Mouse (Mus musculus) olfactory bulb, adult 2 months (tissue): Measurements from ENCODE around the gene Nthl1. TPM values are rescaled to one million over a fixed set of nuclear protein-coding genes. Genes with fewer than 3 reads are reported as not detected.
"Not testable (repeated sequence)": the region's sequence is repeated elsewhere in the genome, so short reads cannot be mapped to it uniquely, and the experiment has no call there.

Experiments used
- H3K27ac ChIP-seq: fragments of 200-500 bp; 2 replicates; pipeline ENCODE4 v1.5.1; 2012; ENCODE audit warnings: low read depth, low read length; ENCODE audit not compliant: insufficient read depth
- H3K4me1 ChIP-seq: fragments of 200-500 bp; 2 replicates; pipeline ENCODE4 v1.6.1; 2012; ENCODE audit warnings: low read length; ENCODE audit not compliant: control insufficient read depth, insufficient read depth
- H3K4me3 ChIP-seq: fragments of 200-500 bp; 2 replicates; pipeline ENCODE4 v1.5.1; 2012; ENCODE audit warnings: mild to moderate bottlenecking, low read depth, low read length, moderate library complexity; ENCODE audit not compliant: insufficient read depth
- CTCF ChIP-seq: fragments of 200-500 bp; IDR thresholded peaks from 2 replicates; pipeline ENCODE4 v1.5.1; 2012; ENCODE audit warnings: low read depth, mild to moderate bottlenecking, low read length, moderate library complexity; ENCODE audit not compliant: insufficient read depth
- POLR2A ChIP-seq: fragments of 200-500 bp; IDR thresholded peaks from 2 replicates; pipeline ENCODE4 v1.6.1; 2012; ENCODE audit warnings: mild to moderate bottlenecking, low read depth, low read length, moderate library complexity; ENCODE audit not compliant: insufficient read depth
- WGBS: fragments of 180-500 bp; shearing (Covaris S2); methylation state at CpG from one replicate; pipeline ENCODE4 v1.1.7; 2018; 5-methylcytosine and 5-hydroxymethylcytosine counted together
- polyA plus RNA-seq: library from polyadenylated mRNA; stranded (reverse); fragments of >200 nt; gene quantifications from 2 replicates; pipeline ENCODE4 v1.2.4, GENCODE M21; 2012; ENCODE audit warnings: low replicate concordance; ENCODE audit not compliant: missing spikeins, insufficient read depth, insufficient read length

Gene Nthl1
- polyA plus RNA-seq, 1 experiment, result not detected

DNA sequence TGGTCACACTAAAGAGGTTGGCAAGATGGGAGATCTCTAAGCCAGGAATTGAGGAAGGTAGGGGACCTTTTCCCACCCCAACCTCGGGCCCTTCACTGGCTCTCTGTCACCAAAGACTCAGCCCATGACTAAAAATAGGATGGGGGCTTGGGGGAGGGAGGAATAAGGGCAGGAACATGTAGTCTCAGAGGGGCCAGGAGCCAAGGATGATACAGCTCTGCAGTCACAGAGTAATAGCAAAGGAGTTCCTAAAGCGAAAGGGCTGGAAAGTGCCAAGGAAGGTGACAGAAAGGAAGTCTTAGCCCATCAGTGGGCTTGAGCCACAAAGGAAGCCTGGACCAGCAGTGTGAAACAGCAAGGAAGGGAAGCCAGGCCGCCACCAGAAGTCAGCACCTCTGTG, 19.4 kb downstream of the Nthl1 start:
- H3K27ac ChIP-seq, result no peak overlapping the region
- peaks cover 29% of the 10 kb centered on the region for H3K4me1 ChIP-seq
- no peak for TF ChIP-seq POLR2A
- TF ChIP-seq CTCF, result no peak
- no peak overlapping the region for H3K4me3 ChIP-seq
- WGBS, result 80% methylated on average over 3 of the region's 3 CpGs

DNA sequence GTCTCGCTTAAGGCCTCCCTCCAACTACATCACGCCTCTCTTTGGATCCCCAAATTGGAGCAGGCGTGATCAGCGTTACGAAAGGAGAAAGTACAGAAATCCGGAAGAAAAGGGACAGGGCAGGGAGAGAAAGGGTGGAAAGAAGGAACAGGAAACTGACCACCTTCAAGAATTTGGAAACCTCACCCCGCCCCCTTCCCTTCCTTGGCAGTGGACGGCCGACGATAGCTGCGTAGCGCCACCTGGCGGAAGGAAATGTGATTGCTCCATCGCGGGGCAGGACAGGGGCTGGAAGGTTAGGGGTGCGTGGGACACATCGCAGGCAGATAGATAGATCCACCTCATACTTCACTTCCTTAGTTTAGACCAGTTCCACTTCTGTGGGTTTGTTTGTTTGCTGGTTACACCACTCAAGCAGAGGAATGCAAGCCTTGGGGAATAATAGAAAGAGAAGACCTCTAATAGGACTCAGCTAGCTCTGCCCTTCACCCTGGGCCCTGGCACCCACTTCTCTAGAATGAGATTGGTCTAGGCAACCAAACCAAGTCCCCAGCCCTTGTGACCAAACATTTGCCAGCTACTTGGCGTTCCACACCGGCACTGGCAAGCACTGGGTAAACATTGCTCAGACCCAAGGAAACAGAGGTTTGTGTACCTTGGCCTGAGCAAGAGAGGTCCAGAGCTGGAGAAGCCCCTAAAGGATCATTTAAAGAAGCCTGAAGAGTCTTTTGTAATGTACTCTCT, 21.7 kb downstream of the Nthl1 start:
- H3K4me3 ChIP-seq, result peak overlapping the region; percentile 14
- WGBS, result 3% methylated on average over 19 of the region's 19 CpGs
- TF ChIP-seq CTCF (peak; percentile 94), POLR2A (no peak)
- no peak overlapping the region for H3K27ac ChIP-seq
- peaks cover 24% of the 10 kb centered on the region for H3K4me1 ChIP-seq

DNA sequence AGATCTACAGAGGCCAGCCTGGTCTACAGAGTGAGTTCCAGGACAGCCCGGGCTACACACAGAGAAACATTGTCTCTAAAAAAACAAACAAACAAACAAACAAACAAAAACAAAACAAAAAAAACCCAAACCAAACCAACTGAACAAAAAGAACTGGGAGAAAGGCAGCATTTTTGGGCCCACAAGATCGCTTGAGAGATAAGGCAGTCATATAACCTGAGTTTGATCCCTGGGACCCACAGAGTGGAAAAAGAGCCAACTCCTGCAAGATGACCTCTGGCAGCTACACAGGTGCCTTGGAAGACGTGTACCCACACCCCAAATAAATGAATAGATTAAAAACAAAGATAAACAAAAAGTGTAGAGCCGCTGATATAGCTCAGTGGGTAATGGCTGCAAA, 22.5 kb downstream of the Nthl1 start:
- H3K4me1 ChIP-seq, result peaks cover 23% of the 10 kb centered on the region
- no peak overlapping the region for H3K4me3 ChIP-seq
- TF ChIP-seq POLR2A, result no peak
- no peak for TF ChIP-seq CTCF
- no peak overlapping the region for H3K27ac ChIP-seq
- 83% methylated on average over 4 of the region's 4 CpGs for WGBS

DNA sequence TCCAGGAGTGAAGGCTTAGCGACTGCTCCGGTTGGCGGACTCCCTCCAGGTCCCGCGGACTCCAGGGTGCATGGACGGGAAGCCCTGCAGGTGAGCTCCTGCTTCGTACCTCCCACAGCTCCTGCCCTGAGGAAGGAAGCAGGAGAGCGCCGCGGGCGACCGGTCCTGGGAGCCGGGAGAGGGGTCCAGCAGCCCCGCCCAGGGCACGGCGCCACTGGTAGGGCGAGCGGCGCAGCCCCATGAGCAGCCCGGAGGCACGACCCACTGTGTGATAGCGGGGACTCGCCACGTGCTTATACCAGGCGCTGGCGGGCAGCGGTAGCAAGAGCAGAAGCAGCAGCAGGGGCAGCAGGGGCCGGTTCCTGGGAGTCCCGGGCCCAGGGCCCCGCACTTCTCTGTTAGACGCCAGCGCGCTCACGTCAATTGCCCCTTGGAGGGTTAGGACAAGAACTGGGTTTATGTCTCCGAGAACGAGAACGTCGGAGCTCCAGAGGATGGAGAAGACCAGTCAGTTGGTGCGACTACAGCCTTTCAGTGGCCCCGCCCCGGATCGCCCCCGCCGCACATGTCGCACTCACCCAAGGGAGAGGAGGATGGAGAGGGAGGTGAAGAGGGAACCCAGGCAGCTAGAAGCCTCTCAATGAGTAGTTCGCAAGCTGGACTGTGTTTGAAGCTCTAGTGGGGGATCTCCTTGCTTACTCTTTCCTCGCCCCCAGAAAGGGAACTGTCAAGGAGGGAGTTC, 25.7 kb downstream of the Nthl1 start, which contains the start of gene Npw:
TSS of gene Npw (minus strand) at position 441 of the 742 bp plus-strand sequence.
- 3% methylated on average over 47 of the region's 47 CpGs for WGBS
- TF ChIP-seq CTCF, result no peak
- H3K27ac ChIP-seq, result no peak within 1 kb of the TSS
- 0 out of 2 replicates have a peak within 1 kb of the TSS, but pooled peaks have one; percentile 1 for H3K4me3 ChIP-seq
- H3K4me1 ChIP-seq, result peaks cover 15% of the 10 kb centered on the region

GRCm38 (mm10) chr17:24667011-24667410, 34.5 kb downstream of the Nthl1 start:
- H3K27ac ChIP-seq, H3K4me3 ChIP-seq, H3K4me1 ChIP-seq: not testable (repeated sequence)
- WGBS, result 70% methylated on average over 7 of the region's 7 CpGs

GRCm38 (mm10) chr17:24667416-24667815, 34.9 kb downstream of the Nthl1 start:
- peaks cover 11% of the 10 kb centered on the region for H3K4me1 ChIP-seq
- no peak for TF ChIP-seq CTCF
- no peak for TF ChIP-seq POLR2A
- no peak overlapping the region for H3K4me3 ChIP-seq
- 31% methylated on average over 6 of the region's 6 CpGs for WGBS
- no peak overlapping the region for H3K27ac ChIP-seq

- 9% methylated on average over 15 of the region's 15 CpGs for whole genome bisulfite sequencing
Measured at GRCm38 (mm10) chr17:24669214-24669544, 36.7 kb downstream of the Nthl1 start.

DNA sequence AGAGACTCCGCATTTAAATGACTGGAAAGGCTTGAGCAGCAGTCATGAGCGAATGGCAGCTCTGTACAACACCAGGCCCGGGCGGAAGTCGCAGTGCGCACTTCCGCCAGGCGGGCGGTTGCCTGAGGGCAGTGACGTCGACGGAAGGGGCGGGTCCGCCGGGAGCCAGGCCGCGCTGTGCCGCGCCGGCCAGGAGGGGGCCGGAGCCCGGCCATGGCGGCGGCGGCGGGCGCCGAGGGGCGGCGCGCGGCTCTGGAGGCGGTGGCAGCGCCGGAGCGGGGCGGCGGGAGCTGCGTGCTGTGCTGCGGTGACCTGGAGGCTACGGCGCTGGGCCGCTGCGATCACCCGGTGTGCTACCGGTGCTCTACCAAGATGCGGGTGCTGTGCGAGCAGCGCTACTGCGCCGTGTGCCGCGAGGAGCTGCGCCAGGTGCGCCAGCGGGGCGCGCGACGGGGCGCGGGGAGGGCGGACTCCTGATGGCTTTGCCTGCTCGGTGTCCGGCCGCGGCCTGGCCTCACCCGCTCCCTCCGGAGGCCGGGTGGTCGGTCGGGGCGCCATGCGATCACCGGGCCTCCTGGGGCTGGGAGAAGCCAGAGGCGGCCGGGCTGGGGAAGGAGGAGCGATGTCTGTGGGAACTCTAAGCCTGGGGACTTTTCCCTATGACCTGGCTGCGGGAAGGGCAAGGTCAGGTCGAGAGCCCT, 37.2 kb downstream of the Nthl1 start, which contains the start of gene Zfp598:
TSS of gene Zfp598 (plus strand) at position 143 of the 701 bp plus-strand sequence.
- under 1% methylated on average over 71 of the region's 80 CpGs for WGBS
- H3K4me1 ChIP-seq, result peaks cover 23% of the 10 kb centered on the region
- TF ChIP-seq POLR2A, result peak; percentile 97
- no peak for TF ChIP-seq CTCF
- H3K4me3 ChIP-seq, result peak within 1 kb of the TSS; percentile 81
- peak within 1 kb of the TSS; percentile 43 for H3K27ac ChIP-seq

More at GRCm38 (mm10) chr17:24669214-24669544, 36.7 kb downstream of the Nthl1 start:
- Histone ChIP-seq H3K4me1 (peaks cover 19% of the 10 kb centered on the region), H3K27ac (peak overlapping the region; percentile 43), H3K4me3 (peak overlapping the region; percentile 81)

DNA sequence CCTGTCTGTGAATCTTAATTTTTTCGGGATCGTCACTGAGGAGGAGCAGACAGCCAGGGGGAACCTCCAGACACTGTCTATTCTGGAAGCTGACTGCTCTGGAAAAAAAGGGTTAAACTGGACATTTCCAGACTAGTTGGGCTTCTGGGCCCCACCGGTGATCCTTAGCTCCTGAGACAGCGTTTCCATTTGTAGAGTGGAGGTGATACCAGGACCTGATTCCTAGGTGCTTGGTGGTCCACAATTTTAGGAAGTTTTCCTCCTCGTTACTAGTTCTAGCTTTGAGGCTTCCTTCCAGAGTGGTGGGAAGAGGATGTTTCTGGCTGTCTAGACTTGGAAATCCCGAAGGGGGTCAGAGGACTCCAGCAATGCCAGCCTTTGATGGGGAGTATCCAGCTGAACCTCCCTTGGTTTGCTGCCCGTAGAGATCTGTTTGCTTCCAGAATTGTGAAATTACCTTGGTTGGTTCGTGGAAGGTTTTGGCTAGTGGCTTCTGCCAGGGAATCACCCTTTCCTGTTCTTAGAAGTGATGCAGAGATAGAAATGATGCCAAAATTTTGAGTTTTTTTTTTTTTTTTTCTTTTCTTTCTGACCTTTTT, 37.9 kb downstream of the Nthl1 start:
- H3K4me1 ChIP-seq, result peaks cover 23% of the 10 kb centered on the region
- TF ChIP-seq CTCF (no peak), POLR2A (no peak)
- peak overlapping the region; percentile 81 for H3K4me3 ChIP-seq
- no peak overlapping the region for H3K27ac ChIP-seq
- WGBS, result 3% methylated on average over 8 of the region's 8 CpGs
